Mouse (Mus musculus) adrenal gland, postnatal 4 days (tissue): Measurements from ENCODE around the gene Dkk1. TPM values are rescaled to one million over a fixed set of nuclear protein-coding genes. Genes with fewer than 3 reads are reported as not detected.
A peak's percentile ranks its signal among the peaks of the same experiment; 100 is the strongest.
"Not testable (repeated sequence)": the region's sequence is repeated elsewhere in the genome, so short reads cannot be mapped to it uniquely, and the experiment has no call there.

ENCODE experiments used
- DNase-seq, 2 experiments: peaks; one replicate each; pipeline ENCODE4 v3.0.0; 2021 to 2022; ENCODE audit warnings: low spot score in 2 of 2, mixed read lengths in 2 of 2
- long read RNA-seq, 2 experiments: library from polyadenylated mRNA; stranded (forward); transcript quantifications; one replicate each; pipeline ENCODE4 v2.0.0; 2021
- total RNA-seq, 2 experiments: library from RNA; stranded (reverse); gene quantifications; 2 replicates each; pipeline ENCODE4 v1.2.3; 2021

The Dkk1 gene
- 1 to 10 TPM in 1 of 2 experiments, under 1 TPM in 1; 0.73 to 2.8 TPM for total RNA-seq
- long read RNA-seq, experiment 1 = 0 reads
- long read RNA-seq, experiment 2, transcript Dkk1-201 (4 exons, 2,427 nt) = major isoform, 7 of 7 reads
- long read RNA-seq, experiment 2, partial matches to known transcripts = 0 of 7 reads
- long read RNA-seq, experiment 2, other reads (novel, unspliced or antisense) = 0 of 7 reads

- DNase-seq = no peak
Observed at GRCm38 (mm10) chr19:30549044-30549853, at the start of gene Dkk1. Gene Dkk1, minus strand, starts transcription at chr19:30549665.

GRCm38 (mm10) chr19:30586366-30586765, 36.9 kb upstream of the Dkk1 start:
- no peak for DNase-seq

- DNase-seq = no peak
Observed at GRCm38 (mm10) chr19:30564516-30564915, 15.1 kb upstream of the Dkk1 start.

- DNase-seq = no peak
Observed at GRCm38 (mm10) chr19:30563876-30564275, 14.4 kb upstream of the Dkk1 start.

GRCm38 (mm10) chr19:30558024-30558423, 8.6 kb upstream of the Dkk1 start:
- no peak for DNase-seq

GRCm38 (mm10) chr19:30554467-30554881, 5.0 kb upstream of the Dkk1 start:
- DNase-seq = peak in 1 of 2 experiments; percentile 28

GRCm38 (mm10) chr19:30553740-30554139, 4.3 kb upstream of the Dkk1 start:
- DNase-seq = no peak

GRCm38 (mm10) chr19:30552260-30552659, 2.8 kb upstream of the Dkk1 start:
- DNase-seq = no peak

- no peak for DNase-seq
Observed at GRCm38 (mm10) chr19:30549854-30550647, 586 bp upstream of the Dkk1 start.

GRCm38 (mm10) chr19:30548411-30549043, 938 bp downstream of the Dkk1 start:
- DNase-seq = no peak

- not testable (repeated sequence) for DNase-seq
Observed at GRCm38 (mm10) chr19:30539365-30539941, 10.0 kb downstream of the Dkk1 start.

GRCm38 (mm10) chr19:30516771-30517170, 32.7 kb downstream of the Dkk1 start:
- no peak for DNase-seq

GRCm38 (mm10) chr19:30510481-30510880, 39.0 kb downstream of the Dkk1 start:
- no peak for DNase-seq

GRCm38 (mm10) chr19:30505497-30505896, 44.0 kb downstream of the Dkk1 start:
- DNase-seq = no peak
